Mouse (Mus musculus) cerebellum, adult 18-20 months (tissue): ENCODE results near the gene Cpsf6.

ENCODE experiments used
- DNase-seq, 2 experiments: peaks; one replicate each; pipeline ENCODE4 v3.0.0; 2021

Cpsf6 gene

DNA sequence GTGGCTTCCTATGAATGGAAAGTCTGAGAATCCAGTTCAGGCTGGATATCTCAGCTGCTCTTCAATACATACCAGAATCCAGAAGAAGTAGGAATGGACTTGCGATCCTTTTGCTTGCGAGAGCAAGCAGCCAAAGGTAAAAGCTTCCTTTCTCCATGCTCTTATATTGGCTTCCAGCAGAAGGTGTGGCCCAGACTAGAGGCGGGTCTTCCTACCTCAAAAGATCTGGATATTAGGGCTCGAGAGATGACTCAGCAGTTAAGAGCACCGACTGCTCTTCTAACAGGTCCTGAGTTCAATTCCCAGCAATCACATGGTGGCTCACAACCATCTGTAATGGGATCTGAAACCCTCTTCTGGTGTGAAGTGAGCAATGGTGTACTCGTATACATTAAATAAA is at the start of gene Cpsf6:
Gene Cpsf6 (minus strand): TSS at position 108 of the 400 bp plus-strand sequence.
- DNase-seq = no peak

- no peak for DNase-seq
These were observed 46.8 kb upstream of the Cpsf6 start for GRCm38 (mm10) chr10:117426615-117426969.

DNA sequence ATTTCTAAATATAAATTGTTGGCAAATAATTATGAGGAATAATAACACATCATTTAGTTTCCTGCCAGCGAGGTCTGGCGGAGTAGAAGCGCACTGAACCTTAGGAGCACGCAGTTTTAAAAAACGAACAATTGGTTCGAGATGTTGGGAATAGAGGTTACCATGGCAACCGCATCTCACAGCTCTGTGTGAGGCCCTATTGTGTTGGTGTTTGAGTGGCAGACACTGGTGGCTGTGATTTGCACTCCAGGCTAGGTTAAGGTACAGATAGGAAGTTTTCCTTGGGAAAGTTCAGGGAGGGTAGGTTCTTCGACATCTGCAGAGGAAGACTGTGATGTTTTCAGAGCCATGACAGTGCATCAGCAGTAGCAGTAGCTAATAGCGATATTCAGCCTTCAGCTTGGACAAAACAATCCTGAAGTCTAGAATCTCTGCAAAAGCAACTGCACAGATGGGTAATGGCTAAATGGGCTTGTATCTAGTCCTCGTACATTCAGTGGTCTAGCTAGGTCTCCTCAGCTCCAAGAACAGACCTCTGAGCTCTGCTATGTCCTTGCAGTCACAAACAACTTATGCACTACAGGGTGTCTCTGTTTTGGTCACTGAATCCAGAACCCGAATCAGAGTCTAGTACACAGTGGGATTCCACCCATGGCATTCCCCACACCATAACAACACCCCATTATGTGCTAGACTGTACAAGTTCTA is 46.2 kb upstream of the Cpsf6 start:
- no peak for DNase-seq

DNA sequence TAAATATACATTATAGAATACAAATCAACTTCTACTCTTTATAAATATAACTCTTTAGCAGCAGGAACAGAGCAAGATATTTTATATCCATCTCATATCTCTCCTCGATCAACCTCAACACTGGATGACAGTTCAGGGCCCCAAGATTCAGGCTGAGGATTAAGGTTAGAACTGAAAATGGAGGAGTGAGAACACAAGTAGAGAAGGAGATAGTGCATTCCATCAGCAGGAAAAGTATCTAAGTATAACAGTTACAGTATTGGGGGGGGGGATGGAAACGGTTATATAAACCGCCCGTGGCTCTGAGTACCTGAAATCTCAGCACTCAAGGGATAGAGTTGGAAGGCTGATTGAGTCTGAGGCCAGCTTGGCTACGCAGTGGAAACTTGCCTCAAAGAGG is 45.2 kb upstream of the Cpsf6 start:
- no peak for DNase-seq

DNA sequence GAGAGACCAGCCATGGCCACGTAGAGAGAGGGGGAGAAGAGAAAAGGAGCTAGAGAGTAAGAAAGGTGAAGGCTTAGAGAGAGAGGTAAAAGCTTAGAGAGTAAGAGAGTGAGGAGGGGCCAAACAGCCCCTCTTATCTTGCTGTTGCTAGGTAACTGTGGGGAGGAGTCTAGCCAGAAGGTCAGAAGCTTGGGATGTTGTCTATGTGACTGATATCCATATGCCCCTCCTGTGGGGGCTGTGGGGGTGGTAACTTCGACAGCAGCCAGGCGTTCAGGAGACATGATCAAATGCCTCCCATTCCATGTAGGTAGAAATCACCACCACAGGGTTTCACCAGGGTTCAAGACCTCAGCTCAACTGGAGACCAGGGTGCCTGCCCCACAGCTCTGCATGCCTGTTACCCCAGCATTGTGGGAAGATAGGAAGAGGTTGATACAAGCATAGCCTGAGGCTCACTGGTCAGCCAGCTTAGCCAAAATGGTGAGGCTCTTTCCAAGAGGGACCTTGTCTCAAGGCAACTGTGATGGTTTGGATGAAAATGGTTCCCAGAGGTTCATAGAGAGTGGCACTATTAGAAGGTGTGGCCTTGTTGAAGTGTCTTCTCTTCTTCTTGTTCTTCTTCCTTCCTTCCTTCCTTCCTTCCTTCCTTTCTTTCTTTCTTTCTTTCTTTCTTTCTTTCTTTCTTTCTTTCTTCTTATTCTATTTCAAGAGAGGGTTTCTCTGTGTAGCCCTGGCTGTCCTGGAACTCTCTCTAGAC is 44.5 kb upstream of the Cpsf6 start:
- no peak for DNase-seq

- DNase-seq = no peak
These were observed 43.5 kb upstream of the Cpsf6 start for GRCm38 (mm10) chr10:117423025-117424002.

- DNase-seq = no peak
These were observed 42.5 kb upstream of the Cpsf6 start for GRCm38 (mm10) chr10:117422174-117422808.

GRCm38 (mm10) chr10:117421283-117422107 is 41.7 kb upstream of the Cpsf6 start:
- DNase-seq = no peak

GRCm38 (mm10) chr10:117420502-117421282 is 40.9 kb upstream of the Cpsf6 start:
- no peak for DNase-seq

DNA sequence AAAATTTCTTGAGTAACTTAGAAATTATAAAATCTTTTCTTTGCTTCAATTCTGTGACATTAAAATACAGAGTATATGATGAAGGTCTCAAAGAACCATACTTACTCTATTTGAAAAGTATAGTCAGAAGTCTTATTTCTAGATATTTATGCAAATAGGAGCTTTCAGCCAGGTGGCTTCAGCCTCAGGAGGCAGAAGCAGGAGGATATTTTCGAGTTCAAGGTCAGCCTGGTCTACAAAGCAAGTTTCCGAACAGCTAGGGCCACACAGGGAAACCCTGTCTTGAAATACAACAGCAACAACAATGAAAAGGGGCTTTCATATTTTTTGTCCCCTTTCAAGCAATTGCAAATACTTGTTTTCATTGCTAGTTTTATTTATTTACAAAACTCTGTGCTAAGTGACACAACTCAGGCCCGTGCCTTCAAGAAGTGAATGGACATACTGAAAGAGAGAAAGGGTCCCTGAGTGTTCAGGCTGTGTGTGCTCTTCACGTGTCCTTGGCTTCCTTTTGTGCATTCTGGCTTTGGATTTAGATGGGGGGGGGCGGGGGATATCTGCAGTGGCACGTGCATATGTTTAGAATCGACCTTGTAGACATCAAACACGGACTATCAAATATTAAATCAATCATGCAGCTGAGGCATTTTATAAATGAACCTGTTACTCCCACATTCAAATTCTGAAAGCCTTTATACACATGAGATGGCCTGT is 39.9 kb upstream of the Cpsf6 start:
- no peak for DNase-seq

- DNase-seq = no peak
These were observed 38.9 kb upstream of the Cpsf6 start for GRCm38 (mm10) chr10:117418668-117419237.

DNA sequence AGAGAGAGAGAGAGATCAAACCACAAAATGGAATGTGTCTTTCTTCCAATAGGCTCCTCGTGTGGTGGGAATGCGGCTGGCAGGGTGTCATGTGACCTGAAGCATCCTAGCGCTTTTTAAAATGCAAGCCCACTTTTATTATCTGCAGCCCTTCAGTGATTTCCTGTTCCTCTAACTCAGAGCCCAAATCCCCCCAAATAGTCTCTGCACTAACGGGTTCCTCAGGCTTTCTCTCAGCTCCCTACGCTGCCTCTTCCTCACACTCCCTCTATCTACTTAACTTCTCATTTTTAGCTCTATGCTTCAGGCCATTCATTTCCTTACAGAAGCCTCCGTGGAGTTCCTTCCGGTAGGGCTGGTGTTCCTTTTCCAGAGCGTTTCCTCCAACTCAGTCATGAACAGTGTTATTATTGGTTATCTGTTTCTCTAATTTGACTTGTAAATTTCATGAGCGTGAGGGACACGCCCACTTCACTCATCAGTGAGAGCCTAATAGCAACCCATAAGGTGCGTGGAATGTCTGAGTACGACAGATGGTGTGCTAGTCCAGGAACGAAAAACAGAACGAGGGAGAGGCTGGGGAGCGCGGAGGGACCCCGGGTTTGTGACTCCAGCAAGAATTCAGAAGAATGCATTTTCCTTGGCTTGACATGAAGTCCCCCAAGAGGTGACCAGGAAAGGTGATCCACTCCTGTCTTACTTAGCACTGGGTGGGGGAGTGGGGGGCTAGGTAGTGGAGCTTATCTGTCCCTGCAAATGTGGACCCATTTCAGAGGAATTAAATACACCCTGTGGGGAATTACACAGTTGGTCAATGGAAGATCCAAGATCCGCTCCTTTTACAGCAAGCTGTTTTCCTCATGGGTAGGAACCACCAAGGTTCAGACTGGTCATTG is 38.2 kb upstream of the Cpsf6 start:
- no peak for DNase-seq

DNA sequence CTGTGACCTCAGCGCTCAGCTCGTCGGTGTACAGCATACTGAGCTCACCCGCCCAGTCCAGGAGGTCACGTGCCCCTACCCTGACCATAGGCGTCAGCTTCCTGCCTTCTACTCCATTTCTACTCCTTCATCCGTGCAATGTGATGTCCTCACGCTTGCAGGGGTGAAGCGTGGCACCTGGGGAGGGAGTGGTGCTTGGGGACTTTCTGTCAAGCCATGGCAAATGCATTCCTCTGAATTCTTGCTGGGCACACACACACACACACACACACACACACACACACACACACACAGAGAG is 37.6 kb upstream of the Cpsf6 start:
- DNase-seq = no peak

GRCm38 (mm10) chr10:117416636-117417469 is 37.0 kb upstream of the Cpsf6 start:
- no peak for DNase-seq

DNA sequence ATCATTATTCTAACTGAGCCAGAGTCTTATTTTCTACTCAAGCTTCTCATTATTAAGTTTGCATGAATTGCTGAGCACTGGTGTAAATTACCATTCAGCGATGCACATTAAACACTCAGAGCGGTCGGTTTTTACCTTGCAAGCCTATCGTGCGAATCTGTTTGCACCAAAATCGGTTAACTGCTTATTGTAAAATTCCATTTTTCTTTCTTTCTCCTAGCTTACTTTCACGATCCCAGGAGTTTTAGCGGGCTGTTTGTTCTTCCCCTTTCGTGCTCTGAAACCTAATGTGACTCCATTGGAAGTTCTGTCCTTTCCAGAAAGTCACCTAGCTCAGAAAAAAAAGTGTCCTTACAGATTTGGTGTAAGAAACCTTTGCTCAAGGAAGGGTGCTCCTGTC is 36.3 kb upstream of the Cpsf6 start:
- no peak for DNase-seq

DNA sequence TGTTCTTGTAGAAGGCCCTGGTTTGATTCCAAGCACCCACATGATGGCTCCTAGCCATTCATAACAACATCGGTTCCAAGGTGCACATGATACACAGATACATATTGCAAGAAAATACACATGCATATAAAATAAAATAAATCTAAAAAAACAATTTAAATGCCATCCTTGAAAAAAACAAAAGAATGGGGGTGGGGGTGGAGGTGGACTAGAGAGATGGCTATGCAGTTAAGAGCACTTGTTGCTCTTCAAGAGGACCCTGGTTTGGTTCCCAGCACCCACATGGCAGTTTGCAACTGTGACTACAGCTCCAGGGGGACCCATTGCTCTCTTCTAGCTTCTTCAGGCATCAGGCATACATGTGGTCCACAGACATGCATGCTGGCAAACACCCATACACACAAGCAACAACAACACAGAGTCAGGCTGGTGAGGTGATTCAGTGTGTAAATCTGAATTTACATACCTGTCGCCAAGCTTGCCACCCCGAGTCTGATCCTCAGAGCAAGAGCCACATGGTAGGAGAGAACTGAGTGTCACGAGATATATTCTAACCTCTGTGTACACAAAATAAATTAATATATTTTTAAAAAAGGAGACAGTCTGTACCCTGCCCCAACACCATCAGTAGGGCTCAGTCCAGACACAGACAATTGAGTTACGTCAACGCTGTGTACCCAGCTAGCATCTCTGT is 35.7 kb upstream of the Cpsf6 start:
- DNase-seq = no peak

DNA sequence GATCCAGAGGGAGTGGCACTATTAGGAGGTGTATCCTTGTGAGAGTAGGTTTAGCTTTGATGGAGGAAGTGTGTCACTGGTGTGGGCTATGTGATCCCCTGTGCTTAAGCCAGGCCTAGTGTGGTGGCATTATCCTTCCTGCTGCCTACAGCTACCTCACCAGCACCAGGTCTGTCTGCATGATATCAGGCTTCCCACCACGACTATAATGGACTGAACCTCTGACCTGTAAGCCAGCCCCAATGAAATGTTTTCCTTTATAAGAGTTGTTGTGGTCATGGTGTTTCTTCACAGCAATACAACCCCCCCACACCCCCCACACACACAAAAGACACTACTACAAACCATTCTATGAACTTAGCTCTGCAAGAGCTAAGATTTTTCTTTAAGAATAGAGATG is 34.9 kb upstream of the Cpsf6 start:
- DNase-seq = no peak
